Mouse (Mus musculus): ENCODE results near the gene Sycp3. TPM values are rescaled to one million over a fixed set of nuclear protein-coding genes. Genes with fewer than 3 reads are reported as not detected.
"Not testable (repeated sequence)": the region's sequence is repeated elsewhere in the genome, so short reads cannot be mapped to it uniquely, and the experiment has no call there.

Sycp3 gene
- polyA plus RNA-seq, 1 experiment = 13.5 TPM

GRCm38 (mm10) chr10:88510503-88511271 is 51.3 kb downstream of the Sycp3 start:
- Histone ChIP-seq H3K4me1 (ENCODE audit: control insufficient read depth, insufficient read depth, insufficient read length, low read length) (peaks cover 15% of the 10 kb centered on the region), H3K4me3 (ENCODE audit: insufficient read depth, low read depth, low read length) (no peak overlapping the region), H3K27ac (replicated peaks; ENCODE audit: low read depth, low read length) (peak overlapping the region; percentile 91)

GRCm38 (mm10) chr10:88511355-88511754 is 52.0 kb downstream of the Sycp3 start:
- H3K4me3 ChIP-seq (ENCODE audit: insufficient read depth, low read depth, low read length) = no peak overlapping the region
- peak overlapping the region; percentile 91 for H3K27ac ChIP-seq (replicated peaks; ENCODE audit: low read depth, low read length)
- H3K4me1 ChIP-seq (ENCODE audit: control insufficient read depth, insufficient read depth, insufficient read length, low read length) = peaks cover 15% of the 10 kb centered on the region

DNA sequence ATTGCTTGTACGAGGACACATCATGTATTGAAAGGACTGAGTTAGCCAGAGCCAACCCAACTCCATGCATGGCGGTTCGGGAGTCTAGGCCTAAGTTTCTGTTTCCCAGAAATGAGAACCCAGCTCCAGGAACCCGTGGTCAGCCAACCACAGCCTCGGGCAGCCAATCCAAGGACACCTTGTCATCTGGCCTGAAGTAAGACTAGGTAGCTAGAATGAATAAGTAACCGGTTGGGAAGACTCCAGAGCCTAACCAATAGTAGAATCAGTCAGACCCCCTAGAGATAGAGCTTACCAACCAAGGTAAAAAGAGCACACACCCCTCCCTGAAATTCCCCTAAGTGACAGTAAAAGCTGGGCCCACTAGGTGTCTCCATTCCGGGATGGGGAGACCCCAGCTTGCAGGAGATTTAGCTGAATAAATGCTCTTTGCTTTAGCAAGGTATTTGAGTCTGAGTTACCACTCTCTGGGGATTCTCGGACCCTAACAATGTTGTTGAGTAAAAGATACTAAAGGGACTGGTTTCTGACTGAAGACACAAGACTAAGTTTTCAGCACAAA is 54.3 kb downstream of the Sycp3 start:
- no peak overlapping the region for H3K4me3 ChIP-seq (ENCODE audit: insufficient read depth, low read depth, low read length)
- peak overlapping the region; percentile 95 for H3K27ac ChIP-seq (replicated peaks; ENCODE audit: low read depth, low read length)
- peaks cover 12% of the 10 kb centered on the region for H3K4me1 ChIP-seq (ENCODE audit: control insufficient read depth, insufficient read depth, insufficient read length, low read length)

GRCm38 (mm10) chr10:88514495-88514894 is 55.1 kb downstream of the Sycp3 start:
- H3K4me3 ChIP-seq (ENCODE audit: insufficient read depth, low read depth, low read length) = no peak overlapping the region
- H3K27ac ChIP-seq (replicated peaks; ENCODE audit: low read depth, low read length) = peak overlapping the region; percentile 95

DNA sequence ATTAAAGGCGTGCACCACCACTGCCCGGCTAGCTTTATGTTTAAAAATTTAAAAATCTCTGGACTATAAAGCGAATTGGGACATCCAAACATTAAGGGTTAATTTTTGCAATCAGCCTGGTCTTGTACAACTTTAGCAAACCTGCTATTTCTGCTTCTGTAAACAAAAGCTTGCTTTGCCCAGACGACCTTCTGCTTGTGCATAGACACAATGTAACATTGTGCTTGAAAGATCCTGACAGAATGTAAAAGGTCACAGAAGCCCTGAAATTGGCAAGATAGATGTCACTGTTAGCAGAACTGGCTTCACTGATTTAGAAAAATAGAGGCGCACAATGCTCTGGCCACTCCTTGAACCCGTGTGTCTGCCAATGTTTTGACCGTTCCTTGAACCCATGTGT is 55.7 kb downstream of the Sycp3 start:
- not testable (repeated sequence) for H3K27ac ChIP-seq (replicated peaks; ENCODE audit: low read depth, low read length); H3K4me3 ChIP-seq (ENCODE audit: insufficient read depth, low read depth, low read length)
- peaks cover 11% of the 10 kb centered on the region for H3K4me1 ChIP-seq (ENCODE audit: control insufficient read depth, insufficient read depth, insufficient read length, low read length)

More at GRCm38 (mm10) chr10:88514495-88514894, 55.1 kb downstream of the Sycp3 start:
- H3K4me1 ChIP-seq (ENCODE audit: control insufficient read depth, insufficient read depth, insufficient read length, low read length) = peaks cover 12% of the 10 kb centered on the region

DNA sequence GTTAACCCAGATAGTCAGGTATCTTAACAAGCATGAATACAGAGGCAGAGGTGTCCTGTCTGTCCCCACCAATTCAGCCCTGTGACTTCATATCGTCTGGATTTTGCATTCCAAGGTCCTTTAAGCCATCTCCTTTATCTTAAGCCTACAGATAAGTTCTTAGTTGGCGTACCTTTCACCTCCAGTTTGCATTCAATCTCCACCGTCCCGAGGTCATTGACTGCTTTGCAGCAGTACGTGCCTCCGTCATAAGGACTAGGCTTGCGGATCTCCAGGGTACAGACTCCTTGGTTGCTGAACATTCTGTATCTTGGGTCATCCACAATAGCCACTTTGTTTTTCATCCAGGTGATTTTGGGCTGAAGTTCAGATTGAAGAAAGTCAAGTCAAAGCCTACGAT is 63.4 kb downstream of the Sycp3 start:
- Histone ChIP-seq H3K4me1 (ENCODE audit: control insufficient read depth, insufficient read depth, insufficient read length, low read length) (no peaks in the 10 kb centered on the region), H3K4me3 (ENCODE audit: insufficient read depth, low read depth, low read length) (no peak overlapping the region), H3K27ac (replicated peaks; ENCODE audit: low read depth, low read length) (no peak overlapping the region)

Other genes starting within 250 kb of the Sycp3 start
- 31.8 and 40.7 TPM in 2 replicates for gene Dram1, start 80.5 kb upstream of the Sycp3 start, polyA plus RNA-seq (2012; ENCODE audit: insufficient read depth, insufficient read length, missing spikeins)
- gene Gnptab, start 80.4 kb upstream of the Sycp3 start, polyA plus RNA-seq (2012; ENCODE audit: insufficient read depth, insufficient read length, missing spikeins) = 18.3 and 30.1 TPM in 2 replicates
- gene Chpt1, start 44.5 kb downstream of the Sycp3 start, polyA plus RNA-seq (2012; ENCODE audit: insufficient read depth, insufficient read length, missing spikeins) = 1,269 and 2,124 TPM in 2 replicates
- 18.9 and 27.6 TPM in 2 replicates for gene Mybpc1, start 145.6 kb downstream of the Sycp3 start, polyA plus RNA-seq (2012; ENCODE audit: insufficient read depth, insufficient read length, missing spikeins)
- gene Spic, start 225.4 kb downstream of the Sycp3 start, polyA plus RNA-seq (2012; ENCODE audit: insufficient read depth, insufficient read length, missing spikeins) = not detected in 2 replicates

Measured in brown adipose tissue, adult 24 weeks (tissue).